Mouse (Mus musculus) layer of hippocampus, adult 2 months (tissue): Measurements from ENCODE around the gene Pgp. TPM values are rescaled to one million over a fixed set of nuclear protein-coding genes. Genes with fewer than 3 reads are reported as not detected.
A peak's percentile ranks its signal among the peaks of the same experiment; 100 is the strongest.

ENCODE experiments used
- DNase-seq, 2 experiments: peaks; one replicate each; pipeline ENCODE4 v3.0.0; 2022; ENCODE audit warnings: low spot score in 2 of 2
- H3K27ac ChIP-seq: fragments of 200-600 bp; 2 replicates; pipeline ENCODE4 v1.8.1; 2022
- H3K4me3 ChIP-seq: fragments of 200-600 bp; 2 replicates; pipeline ENCODE4 v1.8.1; 2022; ENCODE audit warnings: mild to moderate bottlenecking
- CTCF ChIP-seq: fragments of 200-600 bp; conservative IDR thresholded peaks from 2 replicates; pipeline ENCODE4 v1.8.1; 2022; ENCODE audit warnings: antibody characterized with exemption, mild to moderate bottlenecking, moderate library complexity
- total RNA-seq, 2 experiments: library from RNA; stranded (reverse); gene quantifications; 2 replicates each; pipeline ENCODE4 v1.2.3; 2021

The Pgp gene
- total RNA-seq, 2 experiments from 2014 or later, result 58.2 to 62.7 TPM

- H3K27ac ChIP-seq, result peak overlapping the region; percentile 89
- peak; percentile 82 to 84 for DNase-seq
- TF ChIP-seq CTCF, result no peak
- no peak overlapping the region for H3K4me3 ChIP-seq
Measured at GRCm38 (mm10) chr17:24495443-24495842, 25.3 kb downstream of the Pgp start.

DNA sequence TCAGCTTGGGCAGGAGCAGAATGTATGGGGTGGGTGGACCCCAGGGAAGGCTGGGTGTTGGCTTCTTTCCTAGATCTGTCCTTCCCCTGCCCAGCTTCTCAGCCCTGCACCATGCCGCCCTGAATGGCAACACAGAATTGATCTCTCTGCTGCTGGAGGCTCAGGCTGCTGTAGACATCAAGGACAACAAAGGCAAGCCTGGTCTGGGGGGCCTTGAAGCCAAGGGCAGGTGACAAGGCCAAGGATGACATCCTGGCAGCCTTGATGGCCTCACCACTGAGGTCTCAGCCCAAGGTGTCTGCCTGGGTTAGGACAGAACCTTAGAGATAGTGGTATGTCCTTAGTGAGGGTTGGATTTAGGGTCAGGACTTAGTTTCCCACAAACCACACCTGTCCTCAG is 25.8 kb downstream of the Pgp start:
- H3K27ac ChIP-seq, result peak overlapping the region; percentile 89
- TF ChIP-seq CTCF, result no peak
- no peak overlapping the region for H3K4me3 ChIP-seq
- DNase-seq, result no peak

DNA sequence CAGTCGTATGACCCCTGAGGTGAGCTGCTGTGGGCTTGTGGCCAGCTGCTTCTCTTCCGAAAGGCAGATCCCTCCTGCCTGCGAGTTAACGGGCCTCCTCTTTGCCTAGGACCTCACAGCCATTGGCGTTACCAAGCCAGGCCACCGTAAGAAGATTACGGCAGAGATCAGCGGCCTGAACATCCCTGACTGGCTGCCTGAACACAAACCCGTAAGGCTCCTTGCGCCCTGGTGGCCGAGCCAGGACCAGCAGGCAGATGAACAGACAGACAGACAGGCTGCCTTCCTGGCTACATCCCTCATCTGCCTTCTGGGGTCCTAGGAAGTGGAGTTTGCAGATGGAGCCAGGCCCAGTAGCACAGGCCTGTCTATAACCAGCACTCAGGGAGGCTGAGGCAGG is 32.0 kb downstream of the Pgp start:
- no peak overlapping the region for H3K4me3 ChIP-seq
- H3K27ac ChIP-seq, result no peak overlapping the region
- DNase-seq, result no peak
- peak; percentile 53 for TF ChIP-seq CTCF

GRCm38 (mm10) chr17:24504085-24504484 is 33.9 kb downstream of the Pgp start:
- H3K4me3 ChIP-seq, result no peak overlapping the region
- no peak for TF ChIP-seq CTCF
- H3K27ac ChIP-seq, result peak overlapping the region; percentile 85; the same call in 1 of the 2 replicates
- DNase-seq, result no peak

GRCm38 (mm10) chr17:24505286-24505955 is 35.2 kb downstream of the Pgp start:
- TF ChIP-seq CTCF, result no peak
- H3K27ac ChIP-seq, result peak overlapping the region; percentile 85
- DNase-seq, result no peak
- no peak overlapping the region for H3K4me3 ChIP-seq

- Histone ChIP-seq H3K27ac (peak overlapping the region; percentile 85), H3K4me3 (peak overlapping the region; percentile 36)
- TF ChIP-seq CTCF, result peak; percentile 54
- DNase-seq, result peak; percentile 38 to 53
Measured at GRCm38 (mm10) chr17:24506332-24507070, 36.3 kb downstream of the Pgp start.

DNA sequence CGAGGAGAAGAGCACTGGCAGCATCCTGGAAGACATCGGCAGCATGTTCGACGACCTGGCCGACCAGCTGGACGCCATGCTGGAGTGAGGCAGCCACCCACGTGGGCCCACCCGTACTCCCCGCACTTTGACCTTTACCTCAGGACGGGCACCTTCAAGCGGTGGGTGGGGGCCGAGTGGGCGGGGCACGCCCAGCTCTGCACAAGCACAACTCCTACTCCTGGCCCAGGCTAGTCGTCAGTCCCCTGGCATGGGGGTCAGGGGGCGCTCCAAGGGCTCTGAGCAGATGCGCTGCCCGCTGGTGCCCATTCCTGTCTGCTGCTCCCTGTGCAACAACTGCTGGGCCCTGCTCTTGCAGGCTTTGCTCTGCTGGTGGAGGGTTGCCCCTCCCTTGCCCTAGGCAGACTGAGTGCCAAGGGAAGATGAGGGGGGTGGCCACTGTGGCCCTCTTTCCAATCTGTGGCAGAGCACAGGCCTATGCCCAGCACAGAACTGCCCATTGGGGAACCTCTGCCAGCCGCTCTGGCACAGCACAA is 37.0 kb downstream of the Pgp start:
- Histone ChIP-seq H3K4me3 (peak overlapping the region; percentile 36; the same call in 1 of the 2 replicates), H3K27ac (peak overlapping the region; percentile 85)
- no peak for TF ChIP-seq CTCF
- no peak for DNase-seq

- DNase-seq, result no peak
- H3K4me3 ChIP-seq, result no peak overlapping the region
- no peak for TF ChIP-seq CTCF
- H3K27ac ChIP-seq, result peak overlapping the region; percentile 85
Measured at GRCm38 (mm10) chr17:24507806-24508460, 37.7 kb downstream of the Pgp start.

DNA sequence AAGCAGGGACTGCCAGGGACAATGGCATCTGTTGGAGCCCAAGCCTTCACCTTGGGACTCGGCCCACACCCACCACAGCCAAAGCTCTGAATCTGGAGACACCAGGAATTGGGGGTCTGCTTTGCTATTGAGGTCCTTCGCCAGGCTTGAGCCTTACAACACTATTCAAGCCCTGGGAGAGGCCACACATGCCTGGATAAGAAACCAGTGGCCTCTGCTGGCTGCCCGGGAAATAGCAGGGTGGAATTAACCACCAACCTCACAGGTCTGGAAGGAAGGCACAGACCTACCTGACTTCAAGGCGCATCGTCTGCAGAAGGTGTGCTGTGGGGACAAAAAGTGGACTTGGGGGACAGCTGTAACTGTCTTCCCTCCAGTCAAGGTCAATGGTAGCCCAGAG is 43.4 kb downstream of the Pgp start:
- no peak overlapping the region for H3K4me3 ChIP-seq
- peak; percentile 61 to 70 for DNase-seq

DNA sequence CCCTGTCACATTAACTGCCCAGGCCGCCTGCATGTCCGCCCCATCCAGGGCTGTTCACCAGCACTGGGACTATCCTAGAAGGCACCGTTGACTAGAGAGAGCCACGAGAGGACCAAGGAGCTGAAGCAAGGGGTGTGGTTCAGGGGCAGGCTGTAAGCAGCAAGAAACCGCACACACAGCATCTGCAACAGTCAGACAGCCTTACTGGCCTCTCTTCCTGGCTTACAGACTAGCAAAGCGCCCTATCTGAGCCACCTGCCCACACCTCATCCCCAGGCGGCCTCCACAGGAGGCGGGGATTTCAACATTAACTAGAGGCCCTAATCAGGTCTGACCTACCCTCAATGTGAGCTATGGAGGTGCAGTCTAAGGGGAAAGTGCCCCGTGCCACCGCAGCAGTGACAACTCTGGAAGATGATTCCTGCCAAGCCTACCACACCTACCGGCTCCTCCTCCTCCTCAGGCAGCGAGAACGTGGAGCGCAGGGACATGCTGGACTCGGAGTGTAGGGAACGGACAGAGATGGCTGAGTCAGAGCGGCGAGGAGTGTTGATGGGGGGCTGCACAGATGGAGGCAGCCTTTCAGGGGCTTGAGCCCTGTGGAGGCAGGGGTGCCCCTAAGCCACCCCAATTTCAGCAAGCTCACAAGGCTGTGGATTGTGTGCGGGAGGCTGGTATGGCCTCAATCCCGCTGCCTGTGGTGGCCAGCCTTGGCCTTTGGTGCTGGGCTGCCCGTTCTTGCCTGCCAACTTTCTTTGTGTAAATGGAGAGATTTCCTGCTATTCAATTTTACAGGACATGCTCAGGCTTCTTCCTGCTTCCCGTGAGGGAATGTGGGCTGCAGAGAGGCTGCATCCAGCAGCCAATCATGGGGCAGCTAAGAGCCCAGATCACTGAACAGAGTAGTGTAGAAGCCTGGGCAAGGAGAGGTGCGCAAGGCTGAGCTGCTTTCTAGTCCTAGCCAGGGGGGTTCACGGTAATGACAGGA is 44.4 kb downstream of the Pgp start:
- no peak overlapping the region for H3K4me3 ChIP-seq
- DNase-seq, result no peak
- TF ChIP-seq CTCF, result no peak
- peak overlapping the region; percentile 76 for H3K27ac ChIP-seq

More for the DNA sequence above, 43.4 kb downstream of the Pgp start:
- TF ChIP-seq CTCF, result peak; percentile 90
- peak overlapping the region; percentile 63 for H3K27ac ChIP-seq

GRCm38 (mm10) chr17:24520450-24520849 is 50.3 kb downstream of the Pgp start:
- no peak overlapping the region for H3K27ac ChIP-seq
- no peak for TF ChIP-seq CTCF
- no peak for DNase-seq
- no peak overlapping the region for H3K4me3 ChIP-seq

Other genes starting within 250 kb of the Pgp start
- 1 to 10 TPM; 9.5 to 9.8 TPM for gene Tedc2, start 249.5 kb upstream of the Pgp start, total RNA-seq
- 1 to 10 TPM; 4.6 to 6.2 TPM for gene Ccnf, start 218.9 kb upstream of the Pgp start, total RNA-seq
- 1 to 10 TPM in 1 of 2 experiments, under 1 TPM in 1; 0.69 to 1.2 TPM for gene Abca17, start 119.3 kb upstream of the Pgp start, total RNA-seq
- 10 to 100 TPM; 64.6 to 66.9 TPM for gene Abca3, start 118.4 kb upstream of the Pgp start, total RNA-seq
- gene Rnps1, start 55.8 kb upstream of the Pgp start, total RNA-seq, result 100 to 1,000 TPM; 127 to 134 TPM
- gene Eci1, start 43.8 kb upstream of the Pgp start, total RNA-seq, result 10 to 100 TPM; 30.7 to 35.5 TPM
- 10 to 100 TPM in 1 of 2 experiments, 1 to 10 TPM in 1; 5.4 to 10.7 TPM for gene Dnase1l2, start 27.3 kb upstream of the Pgp start, total RNA-seq
- gene E4f1, start 79 bp upstream of the Pgp start, total RNA-seq, result 10 to 100 TPM; 34.0 to 39.4 TPM
- 1 to 10 TPM; 2.0 to 2.3 TPM for gene Bricd5, start 3.5 kb downstream of the Pgp start, total RNA-seq
- 10 to 100 TPM; 36.0 to 44.9 TPM for gene Mlst8, start 8.7 kb downstream of the Pgp start, total RNA-seq
- 100 to 1,000 TPM; 153 to 158 TPM for gene Caskin1, start 18.2 kb downstream of the Pgp start, total RNA-seq
- gene Traf7, start 57.5 kb downstream of the Pgp start, total RNA-seq, result 10 to 100 TPM; 87.9 to 95.5 TPM
- gene Rab26, start 63.8 kb downstream of the Pgp start, total RNA-seq, result 10 to 100 TPM; 78.2 to 82.2 TPM
- 10 to 100 TPM; 87.0 to 93.3 TPM for gene Pkd1, start 79.4 kb downstream of the Pgp start, total RNA-seq
- 100 to 1,000 TPM; 192 to 223 TPM for gene Tsc2, start 162.2 kb downstream of the Pgp start, total RNA-seq
- gene Nthl1, start 162.3 kb downstream of the Pgp start, total RNA-seq, result 1 to 10 TPM; 6.2 to 6.8 TPM
- gene Slc9a3r2, start 179.9 kb downstream of the Pgp start, total RNA-seq, result 10 to 100 TPM; 41.9 to 44.1 TPM
- gene Npw, start 188.1 kb downstream of the Pgp start, total RNA-seq, result 1 to 10 TPM; 2.0 to 2.3 TPM
- 10 to 100 TPM; 36.6 to 43.9 TPM for gene Zfp598, start 199.3 kb downstream of the Pgp start, total RNA-seq
- gene Syngr3, start 219.6 kb downstream of the Pgp start, total RNA-seq, result 100 to 1,000 TPM; 146 to 155 TPM
- 10 to 100 TPM; 22.3 to 22.4 TPM for gene Gfer, start 225.8 kb downstream of the Pgp start, total RNA-seq
- 1 to 10 TPM; 3.3 to 3.4 TPM for gene Noxo1, start 225.8 kb downstream of the Pgp start, total RNA-seq
- gene Tbl3, start 237.3 kb downstream of the Pgp start, total RNA-seq, result 10 to 100 TPM; 30.9 to 32.8 TPM
- under 1 TPM in 1 of 2 experiments, not detected in 1; 0.56 TPM for gene Rnf151, start 247.7 kb downstream of the Pgp start, total RNA-seq
- 100 to 1,000 TPM; 302 to 315 TPM for gene Rps2, start 247.7 kb downstream of the Pgp start, total RNA-seq